Mouse (Mus musculus) kidney, postnatal 25 days (tissue): Measurements from ENCODE around the gene Zkscan16.
A peak's percentile ranks its signal among the peaks of the same experiment; 100 is the strongest.

Experiments
- DNase-seq, 2 experiments: peaks; one replicate each; pipeline ENCODE4 v3.0.0; 2021; ENCODE audit warnings: mixed read lengths in 2 of 2

Zkscan16 gene

GRCm38 (mm10) chr4:58943420-58944205 is at the start of gene Zkscan16:
TSS of gene Zkscan16 (plus strand) at chr4:58943628.
- peak; percentile 72 to 75 for DNase-seq

- DNase-seq = no peak
These were observed 49.0 kb upstream of the Zkscan16 start for GRCm38 (mm10) chr4:58894399-58894798.

GRCm38 (mm10) chr4:58897436-58897835 is 46.0 kb upstream of the Zkscan16 start:
- no peak for DNase-seq

- no peak for DNase-seq
These were observed 45.1 kb upstream of the Zkscan16 start for GRCm38 (mm10) chr4:58898318-58898717.

- no peak for DNase-seq
These were observed 36.0 kb upstream of the Zkscan16 start for GRCm38 (mm10) chr4:58907453-58907852.

- no peak for DNase-seq
These were observed 33.0 kb upstream of the Zkscan16 start for GRCm38 (mm10) chr4:58910175-58911068.

GRCm38 (mm10) chr4:58911069-58911830 is 32.2 kb upstream of the Zkscan16 start:
- peak; percentile 55 to 66 for DNase-seq

- peak in 1 of 2 experiments; percentile 59 for DNase-seq
These were observed 31.4 kb upstream of the Zkscan16 start for GRCm38 (mm10) chr4:58911831-58912628.

GRCm38 (mm10) chr4:58912629-58913335 is 30.6 kb upstream of the Zkscan16 start, which contains the start of gene Ecpas:
TSS of gene Ecpas (minus strand) at chr4:58912749.
- peak; percentile 88 to 90 for DNase-seq

- DNase-seq = no peak
These were observed 29.9 kb upstream of the Zkscan16 start for GRCm38 (mm10) chr4:58913336-58914026.

GRCm38 (mm10) chr4:58915081-58915826 is 28.2 kb upstream of the Zkscan16 start:
- no peak for DNase-seq

- DNase-seq = no peak
These were observed 19.5 kb upstream of the Zkscan16 start for GRCm38 (mm10) chr4:58923933-58924332.

- DNase-seq = no peak
These were observed 17.8 kb upstream of the Zkscan16 start for GRCm38 (mm10) chr4:58925664-58926063.

- DNase-seq = no peak
These were observed 17.3 kb upstream of the Zkscan16 start for GRCm38 (mm10) chr4:58926120-58926519.

- DNase-seq = no peak
These were observed 15.8 kb upstream of the Zkscan16 start for GRCm38 (mm10) chr4:58927661-58928060.

GRCm38 (mm10) chr4:58932541-58932940 is 10.9 kb upstream of the Zkscan16 start:
- DNase-seq = no peak

- no peak for DNase-seq
These were observed 9.1 kb upstream of the Zkscan16 start for GRCm38 (mm10) chr4:58934308-58934707.

- DNase-seq = peak; percentile 14 to 53
These were observed 8.5 kb upstream of the Zkscan16 start for GRCm38 (mm10) chr4:58934746-58935476.

- DNase-seq = no peak
These were observed 7.6 kb upstream of the Zkscan16 start for GRCm38 (mm10) chr4:58935846-58936245.
